Mouse (Mus musculus) testis, adult 2 months (tissue): ENCODE data around the gene Smc1b.

Source experiments
- CTCF ChIP-seq: fragments of 200-500 bp; IDR thresholded peaks from 2 replicates; pipeline ENCODE4 v1.5.1; 2012; ENCODE audit warnings: low read depth, mild to moderate bottlenecking, inconsistent platforms, low read length, moderate library complexity; ENCODE audit not compliant: control insufficient read depth, insufficient read depth, insufficient replicate concordance
- POLR2A ChIP-seq: fragments of 200-500 bp; IDR thresholded peaks from 2 replicates; pipeline ENCODE4 v1.6.1; 2012; ENCODE audit warnings: low read depth, mild to moderate bottlenecking, inconsistent platforms, low read length, moderate library complexity; ENCODE audit not compliant: control insufficient read depth

GRCm38 (mm10) chr15:85179528-85180180 is 47.9 kb upstream of the Smc1b start:
- TF ChIP-seq CTCF (no peak), POLR2A (no peak)
